Mouse (Mus musculus): ENCODE measurements at regions not wholly inside any gene's neighbourhood (a gene's known extent, or its start where the extent isn't known, plus 50 kb on each side); places are given as distances from the start of the nearest gene placed in this dataset.

- no peak for DNase-seq (ENCODE audit: low read depth, low spot score)
Measured at GRCm38 (mm10) chr5:120251697-120252401, 135.6 kb downstream of the Rbm19 start.

GRCm38 (mm10) chr5:120252551-120252950 lies 136.3 kb downstream of the Rbm19 start:
- peak; percentile 57 for DNase-seq (ENCODE audit: low read depth, low spot score)

GRCm38 (mm10) chr5:120262715-120263273 lies 146.5 kb downstream of the Rbm19 start:
- DNase-seq (ENCODE audit: low read depth, low spot score): no peak

GRCm38 (mm10) chr5:120269416-120269860 lies 153.2 kb downstream of the Rbm19 start:
- no peak for DNase-seq (ENCODE audit: low read depth, low spot score)

GRCm38 (mm10) chr5:120270887-120271616 lies 154.8 kb downstream of the Rbm19 start:
- no peak for DNase-seq (ENCODE audit: low read depth, low spot score)

GRCm38 (mm10) chr5:120276229-120276628 lies 155.3 kb upstream of the Lhx5 start:
- DNase-seq (ENCODE audit: low read depth, low spot score): no peak

- no peak for DNase-seq (ENCODE audit: low read depth, low spot score)
Measured at GRCm38 (mm10) chr5:120280321-120280720, 151.2 kb upstream of the Lhx5 start.

GRCm38 (mm10) chr5:120280991-120281602 lies 150.4 kb upstream of the Lhx5 start:
- no peak for DNase-seq (ENCODE audit: low read depth, low spot score)

- DNase-seq (ENCODE audit: low read depth, low spot score): no peak
Measured at GRCm38 (mm10) chr5:120281840-120282565, 149.5 kb upstream of the Lhx5 start.

- no peak for DNase-seq (ENCODE audit: low read depth, low spot score)
Measured at GRCm38 (mm10) chr5:120284625-120285024, 146.9 kb upstream of the Lhx5 start.

- no peak for DNase-seq (ENCODE audit: low read depth, low spot score)
Measured at GRCm38 (mm10) chr5:120285036-120285435, 146.5 kb upstream of the Lhx5 start.

GRCm38 (mm10) chr5:120286787-120287186 lies 144.7 kb upstream of the Lhx5 start:
- no peak for DNase-seq (ENCODE audit: low read depth, low spot score)

- no peak for DNase-seq (ENCODE audit: low read depth, low spot score)
Measured at GRCm38 (mm10) chr5:120288036-120288684, 143.3 kb upstream of the Lhx5 start.

GRCm38 (mm10) chr5:120294526-120295078 lies 136.9 kb upstream of the Lhx5 start:
- no peak for DNase-seq (ENCODE audit: low read depth, low spot score)

- no peak for DNase-seq (ENCODE audit: low read depth, low spot score)
Measured at GRCm38 (mm10) chr5:120297190-120297589, 134.3 kb upstream of the Lhx5 start.

GRCm38 (mm10) chr5:120297665-120298282 lies 133.7 kb upstream of the Lhx5 start:
- DNase-seq (ENCODE audit: low read depth, low spot score): no peak

- DNase-seq (ENCODE audit: low read depth, low spot score): no peak
Measured at GRCm38 (mm10) chr5:120301672-120302071, 129.8 kb upstream of the Lhx5 start.

GRCm38 (mm10) chr5:120302307-120302706 lies 129.2 kb upstream of the Lhx5 start:
- no peak for DNase-seq (ENCODE audit: low read depth, low spot score)

- DNase-seq (ENCODE audit: low read depth, low spot score): no peak
Measured at GRCm38 (mm10) chr5:120304295-120304701, 127.2 kb upstream of the Lhx5 start.

GRCm38 (mm10) chr5:120312299-120312698 lies 119.2 kb upstream of the Lhx5 start:
- no peak for DNase-seq (ENCODE audit: low read depth, low spot score)
